Mouse (Mus musculus): ENCODE results near the gene Evx2. TPM values are rescaled to one million over a fixed set of nuclear protein-coding genes. Genes with fewer than 3 reads are reported as not detected.
A peak's percentile ranks its signal among the peaks of the same experiment; 100 is the strongest.

Evx2 gene
- total RNA-seq, 2 experiments from 2014 or later: not detected

DNA sequence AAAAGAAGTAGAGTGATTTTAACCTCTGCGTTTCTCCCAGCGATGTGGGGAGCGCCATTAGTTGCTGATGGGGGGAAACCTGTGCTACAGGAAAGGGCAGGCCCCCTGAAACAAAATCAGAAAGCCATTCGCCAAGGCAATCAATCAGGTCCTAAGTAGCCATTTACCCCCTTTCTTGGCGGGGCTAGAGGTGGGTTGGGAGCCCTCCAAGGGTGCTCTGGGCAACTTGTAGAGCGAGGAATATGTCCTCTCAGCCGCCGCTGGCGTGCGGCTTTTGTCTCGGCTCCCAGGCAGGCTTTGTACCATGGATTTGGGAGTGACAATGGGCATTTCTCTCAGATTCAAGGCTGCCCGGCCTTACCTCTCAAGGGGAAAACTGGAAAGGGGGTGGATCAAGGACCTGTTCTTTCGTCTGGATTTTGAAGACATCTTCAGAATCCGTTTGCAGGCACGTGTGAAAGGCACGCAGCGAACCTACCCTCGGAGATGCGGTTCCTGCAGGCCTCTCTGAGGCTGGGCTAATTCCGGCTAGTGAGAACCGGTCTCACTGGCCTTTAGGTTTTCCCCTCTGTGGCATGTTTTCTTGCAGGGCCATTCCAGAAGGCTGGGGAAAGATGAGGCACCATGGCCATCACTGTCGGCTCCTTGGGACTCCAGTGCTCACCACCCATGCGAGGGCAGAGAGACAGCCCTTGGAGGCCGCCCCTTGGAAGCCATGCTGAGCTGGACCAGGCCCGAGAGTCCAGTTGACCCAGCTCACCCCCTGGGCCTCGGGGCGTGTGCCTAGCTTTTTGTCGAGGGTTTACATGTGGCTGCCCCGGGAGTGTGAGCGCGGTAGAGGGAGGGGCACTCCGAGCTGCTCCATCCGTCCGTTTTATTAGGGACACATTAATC, 37.3 kb upstream of the Evx2 start:
- no peak for DNase-seq
- intact Hi-C loops (cut with DNase I): loop anchor here (10.0 kb wide), 1 partner anchor 1422 kb away; the partner anchor contains the start of gene Sp9

DNA sequence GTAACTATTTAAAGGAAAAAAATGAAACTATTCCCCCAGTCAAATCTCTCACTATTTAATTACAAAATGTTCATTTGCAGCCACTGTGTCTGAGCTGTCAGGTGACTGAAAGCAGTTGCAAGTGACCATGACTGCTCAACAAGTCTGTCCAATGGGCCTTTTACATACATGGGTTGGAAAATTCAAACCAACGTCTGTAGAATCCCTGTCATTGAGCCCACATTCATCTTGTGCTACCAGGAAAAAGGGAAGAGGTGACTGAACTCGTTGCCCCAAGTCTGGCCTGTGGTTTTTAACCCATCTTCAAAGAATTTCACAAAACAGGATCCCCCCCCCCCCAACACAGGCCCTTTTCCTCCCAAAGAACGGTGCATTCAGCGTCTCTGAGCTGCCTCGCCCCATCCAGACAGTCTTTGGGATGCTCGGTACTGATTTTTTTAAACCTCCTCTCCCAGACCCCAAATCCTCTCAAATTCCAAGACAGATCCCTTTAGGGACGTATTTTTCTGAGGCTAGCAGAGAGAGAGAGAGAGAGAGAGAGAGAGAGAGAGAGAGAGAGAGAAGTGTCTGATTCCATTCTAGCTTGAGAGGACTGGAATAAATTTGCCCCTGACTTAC, 36.6 kb upstream of the Evx2 start:
- intact Hi-C loops (cut with DNase I): loop anchor here (10.0 kb wide), 1 partner anchor 1421 kb away; the partner anchor contains the start of gene Sp9
- no peak for DNase-seq

GRCm38 (mm10) chr2:74695383-74695782, 36.0 kb upstream of the Evx2 start:
- intact Hi-C loops (cut with DNase I): loop anchor here (10.0 kb wide), 1 partner anchor 1421 kb away; the partner anchor contains the start of gene Sp9
- DNase-seq: no peak

GRCm38 (mm10) chr2:74694066-74694465, 34.7 kb upstream of the Evx2 start:
- intact Hi-C loops (cut with DNase I): loop anchor here (5.0 to 10.0 kb wide), 2 partner anchors 37 to 1419 kb away; partner anchors contain the start of genes Evx2 and Sp9

DNA sequence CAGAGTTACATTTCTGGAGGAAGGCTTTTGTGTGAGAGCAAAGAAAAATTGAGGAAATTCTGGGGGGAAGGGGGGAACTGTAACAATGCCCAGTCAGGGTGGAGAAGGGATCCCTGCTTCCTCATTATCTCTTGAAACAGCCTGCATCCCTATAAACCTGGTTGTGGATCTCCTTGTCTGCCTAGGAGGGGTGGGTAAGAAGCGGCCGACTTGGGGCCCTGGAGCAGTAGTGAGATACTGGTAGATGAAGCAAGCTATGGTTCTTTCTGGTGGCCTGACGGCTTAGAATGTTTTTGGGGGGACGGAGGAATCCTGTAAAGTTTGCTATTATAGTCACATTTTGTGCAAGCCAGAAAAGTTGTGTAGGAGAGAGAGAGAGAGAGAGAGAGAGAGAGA, 34.1 kb upstream of the Evx2 start:
- intact Hi-C loops (cut with DNase I): loop anchor here (5.0 to 10.0 kb wide), 2 partner anchors 36 to 1419 kb away; partner anchors contain the start of genes Evx2 and Sp9
- no peak for DNase-seq

More at GRCm38 (mm10) chr2:74694066-74694465, 34.7 kb upstream of the Evx2 start:
- DNase-seq: no peak

GRCm38 (mm10) chr2:74692808-74693431, 33.6 kb upstream of the Evx2 start:
- intact Hi-C loops (cut with DNase I): loop anchor here (5.0 to 10.0 kb wide), 2 partner anchors 36 to 1418 kb away; partner anchors contain the start of genes Evx2 and Sp9
- no peak for DNase-seq

- no peak for DNase-seq
- intact Hi-C loops (cut with DNase I): loop anchor here (5.0 to 10.0 kb wide), 2 partner anchors 35 to 1417 kb away; partner anchors contain the start of genes Evx2 and Sp9
These were observed 32.8 kb upstream of the Evx2 start for GRCm38 (mm10) chr2:74691995-74692807.

- peak; percentile 43 to 56 for DNase-seq
- intact Hi-C loops (cut with DNase I): loop anchor here (5.0 to 10.0 kb wide), 2 partner anchors 34 to 1416 kb away; partner anchors contain the start of genes Evx2 and Sp9
These were observed 31.9 kb upstream of the Evx2 start, which contains the start of gene Hoxd10 for GRCm38 (mm10) chr2:74691022-74691951. Hoxd10 (plus strand) TSS chr2:74691924.

DNA sequence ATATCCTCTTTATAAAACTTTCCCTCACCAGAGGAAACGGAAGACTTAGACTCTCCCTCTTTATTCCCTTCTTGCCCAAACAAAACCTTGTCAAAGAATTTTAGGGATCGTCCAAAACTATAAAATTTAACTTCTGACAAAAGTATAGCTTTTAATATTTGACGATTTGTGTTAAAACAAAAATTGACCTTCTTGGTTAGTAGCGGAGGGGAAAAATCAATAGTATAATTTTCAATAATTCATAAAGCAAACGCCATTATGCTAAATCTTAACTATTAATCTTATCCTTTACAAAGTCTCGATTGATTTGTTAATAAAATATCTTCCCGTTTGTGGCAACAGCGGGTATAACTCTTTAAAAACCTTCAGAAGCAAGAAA, 31.0 kb upstream of the Evx2 start:
- intact Hi-C loops (cut with DNase I): loop anchor here (5.0 to 10.0 kb wide), 2 partner anchors 33 to 1416 kb away; partner anchors contain the start of genes Evx2 and Sp9
- DNase-seq: no peak

- no peak for DNase-seq
- intact Hi-C loops (cut with DNase I): loop anchor here (5.0 to 10.0 kb wide), 2 partner anchors 32 to 1415 kb away; partner anchors contain the start of genes Evx2 and Sp9
These were observed 30.4 kb upstream of the Evx2 start for GRCm38 (mm10) chr2:74689574-74690337.

DNA sequence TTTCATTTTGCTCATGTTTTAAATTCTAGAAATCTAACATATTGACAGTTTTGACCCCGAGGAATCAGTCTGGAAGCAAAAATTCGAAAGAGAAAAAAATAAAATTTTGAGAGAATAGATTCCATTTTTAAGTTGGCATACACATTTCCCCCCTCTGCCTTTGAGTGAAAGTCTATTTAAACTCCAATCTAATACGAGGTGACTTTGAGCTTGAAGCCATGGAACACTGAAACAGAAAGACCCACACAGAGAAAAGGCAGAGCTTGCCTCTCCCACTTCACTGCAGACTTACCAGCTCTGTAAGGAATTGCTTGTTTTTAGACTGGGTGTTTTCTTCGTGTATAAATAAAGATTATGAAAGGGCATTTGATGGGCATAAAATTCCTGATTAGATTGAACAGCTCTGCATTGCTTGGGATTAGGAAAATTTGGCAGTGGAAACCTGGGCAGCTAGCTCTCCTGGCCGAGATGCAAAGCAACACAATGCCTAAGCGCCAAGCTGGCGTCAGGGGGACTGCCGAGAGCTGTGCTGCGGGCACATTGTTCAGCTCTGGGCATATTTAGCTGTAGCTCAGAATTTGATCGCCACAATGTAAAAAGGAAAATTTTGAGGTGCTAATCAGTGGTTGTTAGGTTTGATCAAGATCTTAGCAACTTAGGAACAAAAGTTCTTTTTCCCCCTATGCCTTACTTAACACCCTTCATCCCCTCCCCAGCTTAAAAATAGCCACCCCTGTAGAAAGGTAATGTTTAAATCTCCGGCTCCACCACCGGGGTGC, 29.6 kb upstream of the Evx2 start:
- intact Hi-C loops (cut with DNase I): no loop called here
- no peak for DNase-seq

DNA sequence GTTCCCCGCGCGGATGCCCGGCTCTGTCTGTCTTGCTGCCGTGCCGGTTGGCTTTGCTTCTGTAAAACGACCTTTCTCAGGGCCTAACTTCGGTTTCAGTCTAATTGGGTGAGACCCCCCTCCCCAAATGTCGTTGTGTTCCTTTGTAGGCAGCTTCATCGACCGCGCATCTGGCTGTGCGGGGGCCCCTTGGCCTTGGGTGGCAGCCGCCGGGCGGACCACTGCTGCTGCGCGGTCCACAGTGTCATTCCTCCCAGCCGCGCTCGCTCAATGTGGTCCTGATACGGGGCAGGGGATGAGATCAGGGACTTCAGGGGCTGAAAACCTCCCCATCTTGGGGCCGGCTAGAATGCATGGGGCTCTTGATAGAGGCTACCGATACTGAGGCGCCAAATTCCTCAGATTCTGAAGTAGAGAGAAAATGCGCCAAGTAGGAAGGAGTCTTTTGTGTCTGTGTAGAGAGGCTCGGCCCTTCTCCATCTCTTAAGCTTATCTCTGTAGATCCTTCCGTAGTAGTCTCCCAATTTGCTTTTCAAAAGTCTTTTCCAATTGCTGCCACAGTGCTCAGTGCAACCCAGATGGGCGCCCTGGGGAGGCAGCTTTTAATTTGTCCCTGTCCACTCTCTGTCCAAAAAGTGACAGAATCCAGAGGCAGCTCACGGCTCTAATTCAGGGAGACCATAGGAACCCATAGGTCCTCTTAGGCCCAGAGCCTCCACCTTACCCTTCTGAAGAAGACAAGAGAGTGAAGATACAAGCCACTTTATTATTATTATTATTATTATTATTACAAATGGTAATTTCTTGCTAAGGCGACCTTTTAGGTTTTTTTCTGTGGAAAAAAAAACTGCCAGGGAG, 28.6 kb upstream of the Evx2 start:
- intact Hi-C loops (cut with DNase I): no loop called here
- no peak for DNase-seq

DNA sequence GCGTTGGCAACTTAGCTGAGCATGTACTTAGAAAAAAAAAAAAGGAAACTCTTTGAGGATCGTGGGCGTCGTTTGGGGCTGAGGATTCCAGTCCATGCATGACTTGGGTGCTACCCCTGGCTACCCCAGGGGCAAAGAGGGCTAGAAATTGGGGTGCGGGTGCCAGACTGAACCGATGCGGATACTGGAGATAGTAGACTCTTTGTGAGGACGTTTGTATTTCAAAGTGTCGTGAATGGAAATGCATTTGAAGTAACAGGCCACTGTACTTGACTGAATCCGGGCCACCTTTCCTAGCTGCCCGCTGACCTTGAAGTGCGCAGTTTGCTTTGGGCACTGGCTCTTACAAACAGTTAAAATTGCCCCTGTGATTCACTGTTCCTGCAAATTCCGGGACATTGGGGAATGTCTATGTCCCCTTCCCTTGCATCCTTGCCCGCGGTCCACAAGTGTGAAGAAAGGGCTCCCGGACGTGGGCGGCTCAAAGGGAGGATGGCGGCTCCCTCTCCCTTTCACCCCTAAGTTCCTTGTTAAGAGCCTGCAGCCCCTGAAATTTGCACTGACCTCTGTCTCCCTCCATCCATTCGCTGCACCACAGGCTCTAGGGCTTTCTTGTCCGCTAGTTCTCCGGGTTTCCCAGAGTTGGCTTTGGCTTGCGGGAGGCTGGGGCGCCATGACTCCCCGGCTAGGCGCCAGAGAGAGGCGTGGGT, 27.8 kb upstream of the Evx2 start:
- no peak for DNase-seq
- intact Hi-C loops (cut with DNase I): no loop called here

- intact Hi-C loops (cut with DNase I): no loop called here
- peak; percentile 62 to 74 for DNase-seq
These were observed 27.1 kb upstream of the Evx2 start for GRCm38 (mm10) chr2:74686301-74686987.

Data from heart, postnatal 14 days (tissue).